Mouse (Mus musculus) bone marrow, adult 2 months (tissue): ENCODE data around the gene Syngr1. TPM values are rescaled to one million over a fixed set of nuclear protein-coding genes. Genes with fewer than 3 reads are reported as not detected.

Experiments
- H3K27ac ChIP-seq: fragments of 200-500 bp; 2 replicates; pipeline ENCODE4 v1.5.1; 2012; ENCODE audit warnings: low read depth, mild to moderate bottlenecking, control low read depth, inconsistent platforms, low read length; ENCODE audit not compliant: control insufficient read depth, poor library complexity, insufficient read depth
- H3K4me1 ChIP-seq: fragments of 200-500 bp; 2 replicates; pipeline ENCODE4 v1.6.1; 2011; ENCODE audit warnings: low read length; ENCODE audit not compliant: control insufficient read depth, insufficient read depth
- H3K4me3 ChIP-seq: fragments of 200-500 bp; replicated peaks from 2 replicates; pipeline ENCODE3; 2011; ENCODE audit warnings: mild to moderate bottlenecking, low read depth, low read length, control low read depth; ENCODE audit not compliant: control insufficient read depth
- CTCF ChIP-seq: fragments of 200-500 bp; IDR thresholded peaks from 2 replicates; pipeline ENCODE4 v1.5.1; 2011; ENCODE audit warnings: low read length, control low read depth; ENCODE audit not compliant: control insufficient read depth, insufficient read depth
- POLR2A ChIP-seq: fragments of 200-500 bp; IDR thresholded peaks from 2 replicates; pipeline ENCODE4 v1.6.1; 2011; ENCODE audit warnings: low read depth, mild to moderate bottlenecking, control low read depth, low read length, borderline replicate concordance; ENCODE audit not compliant: control insufficient read depth
- WGBS: fragments of 180-500 bp; shearing (Covaris S2); methylation state at CpG from one replicate; pipeline ENCODE4 v1.1.7; 2018; 5-methylcytosine and 5-hydroxymethylcytosine counted together
- polyA plus RNA-seq: library from polyadenylated mRNA; stranded (reverse); fragments of >200 nt; gene quantifications from 2 replicates; pipeline ENCODE4 v1.2.4, GENCODE M21; 2011; ENCODE audit warnings: low replicate concordance; ENCODE audit not compliant: missing spikeins, insufficient read depth, insufficient read length

Syngr1 gene
- polyA plus RNA-seq, 1 experiment: 13.4 TPM

DNA sequence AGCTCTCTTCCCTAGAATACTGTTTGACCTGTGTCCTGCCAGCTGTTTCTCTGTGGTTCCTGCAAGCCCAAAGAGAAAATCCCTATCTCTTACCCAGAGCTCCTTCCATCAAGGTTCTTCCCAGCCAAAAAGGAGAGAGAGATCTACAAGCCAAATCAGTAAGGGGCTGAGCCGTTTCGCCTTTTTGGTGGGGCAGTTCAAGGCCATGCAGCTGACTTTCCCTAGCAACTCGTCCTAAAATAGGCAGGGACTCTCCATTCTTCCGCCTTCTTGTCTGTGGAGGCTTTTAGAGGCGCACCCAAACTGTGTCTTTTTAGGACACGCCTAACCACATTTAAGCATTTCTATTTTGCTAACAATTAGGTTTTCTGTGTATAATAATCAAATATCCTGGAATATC lies 52.6 kb downstream of the Syngr1 start:
- no peaks in the 10 kb centered on the region for H3K4me1 ChIP-seq
- WGBS: 92% methylated on average over 6 of the region's 6 CpGs
- no peak for TF ChIP-seq CTCF
- no peak overlapping the region for H3K27ac ChIP-seq
- no peak overlapping the region for H3K4me3 ChIP-seq

DNA sequence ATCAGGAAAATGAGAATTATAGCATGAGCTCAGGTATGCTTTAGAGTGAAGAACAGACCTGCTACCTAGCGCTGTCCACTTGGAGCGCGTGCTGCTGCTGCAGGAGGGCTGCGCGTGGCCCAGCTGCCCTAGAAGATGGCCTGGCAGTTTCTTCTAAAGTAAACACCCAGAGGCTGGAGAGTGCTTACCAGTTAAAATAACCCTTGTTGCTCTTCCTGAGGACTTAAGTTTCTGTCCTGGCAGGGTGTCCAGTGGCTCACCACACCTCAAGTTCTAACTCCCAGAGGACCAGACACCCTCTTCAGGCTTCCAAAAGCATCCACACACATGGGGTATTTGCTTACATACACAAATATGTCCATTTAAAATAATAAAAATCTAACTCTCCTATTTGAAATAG lies 54.3 kb downstream of the Syngr1 start:
- no peak for TF ChIP-seq CTCF
- TF ChIP-seq POLR2A: no peak
- Histone ChIP-seq H3K27ac (no peak overlapping the region), H3K4me3 (no peak overlapping the region), H3K4me1 (no peaks in the 10 kb centered on the region)
- 98% methylated on average over 5 of the region's 5 CpGs for WGBS

DNA sequence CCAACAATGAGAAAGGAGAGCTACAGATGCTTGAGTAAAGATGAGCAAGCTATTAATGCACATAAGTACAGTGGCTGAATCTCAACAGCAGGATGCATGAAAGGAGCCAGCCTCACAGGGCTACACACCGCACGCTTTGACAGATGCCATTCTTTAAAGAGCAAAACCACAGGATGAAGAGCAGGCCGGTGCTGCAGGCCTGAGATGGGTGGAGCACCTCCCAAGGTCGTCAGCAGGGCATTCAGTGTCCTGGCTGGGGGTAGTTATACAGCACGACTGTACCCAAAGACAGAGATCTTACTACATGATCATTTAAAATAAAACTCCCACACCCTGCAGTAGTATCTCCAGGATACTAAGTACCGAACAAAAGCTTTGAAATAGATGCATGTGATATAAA lies 55.0 kb downstream of the Syngr1 start:
- WGBS: 60% methylated on average over 6 of the region's 6 CpGs
- no peaks in the 10 kb centered on the region for H3K4me1 ChIP-seq
- no peak overlapping the region for H3K4me3 ChIP-seq
- H3K27ac ChIP-seq: no peak overlapping the region
- no peak for TF ChIP-seq POLR2A

DNA sequence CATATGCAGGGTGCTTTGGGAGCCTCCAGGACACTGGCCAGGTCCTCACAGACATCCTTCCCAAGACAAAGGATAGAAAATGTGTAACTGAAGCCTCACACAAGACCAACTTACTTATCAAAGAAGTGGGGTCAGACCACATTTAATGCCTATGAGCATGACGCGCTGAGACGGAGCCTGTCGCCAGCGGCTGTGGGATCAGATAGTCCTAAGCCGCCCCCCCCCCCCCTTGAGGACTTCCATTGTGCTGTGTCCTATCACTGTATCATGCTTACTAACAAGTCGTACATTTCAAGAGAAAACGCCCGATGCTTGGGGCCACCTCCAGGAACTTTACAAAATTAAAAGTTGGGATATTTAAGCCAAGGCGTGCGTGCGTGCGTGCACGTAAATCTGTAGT lies 56.0 kb downstream of the Syngr1 start:
- Histone ChIP-seq H3K27ac (no peak overlapping the region), H3K4me1 (no peaks in the 10 kb centered on the region), H3K4me3 (no peak overlapping the region)
- 78% methylated on average over 14 of the region's 14 CpGs for WGBS
- TF ChIP-seq CTCF (no peak), POLR2A (no peak)

DNA sequence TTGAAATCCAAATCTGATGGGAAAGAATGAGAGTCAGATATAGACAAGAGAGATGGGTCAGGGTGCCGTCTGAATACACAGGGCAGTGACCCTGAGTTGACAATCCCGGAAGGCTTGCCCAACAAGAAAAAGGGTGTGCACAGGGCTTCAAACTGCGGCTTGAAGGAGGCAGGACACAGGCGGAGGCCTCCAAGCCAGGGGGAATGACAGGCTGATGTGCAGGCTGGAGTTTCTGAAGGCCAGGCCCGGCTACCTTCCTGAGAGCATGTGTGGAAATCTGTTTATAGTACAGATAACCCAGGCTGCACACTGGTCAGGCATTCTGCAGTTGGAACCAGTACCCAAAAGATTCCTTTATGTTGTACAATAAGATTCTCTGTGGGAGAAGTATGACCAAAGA lies 56.4 kb downstream of the Syngr1 start:
- Histone ChIP-seq H3K4me1 (no peaks in the 10 kb centered on the region), H3K27ac (no peak overlapping the region), H3K4me3 (no peak overlapping the region)
- no peak for TF ChIP-seq POLR2A
- TF ChIP-seq CTCF: no peak
- WGBS: 86% methylated on average over 5 of the region's 5 CpGs

DNA sequence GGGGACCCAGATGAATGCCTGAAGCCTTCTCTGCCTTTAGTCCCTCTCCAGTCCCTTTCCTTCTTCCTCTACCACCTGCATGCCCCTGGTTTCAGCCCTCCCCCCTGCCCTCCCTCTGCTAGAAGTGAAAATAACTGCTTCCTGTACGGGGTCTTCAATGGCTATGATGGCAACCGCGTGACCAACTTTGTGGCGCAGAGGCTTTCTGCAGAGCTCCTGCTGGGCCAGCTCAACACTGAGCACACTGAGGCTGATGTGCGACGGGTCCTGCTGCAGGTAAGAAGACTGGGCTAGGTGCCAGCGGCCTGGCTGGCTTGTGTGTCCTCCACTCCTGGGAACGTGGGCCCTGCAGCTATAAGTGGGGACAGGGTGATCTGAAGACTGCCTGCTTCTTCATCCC lies 57.4 kb downstream of the Syngr1 start:
- TF ChIP-seq POLR2A (no peak), CTCF (no peak)
- WGBS: 81% methylated on average over 8 of the region's 8 CpGs
- Histone ChIP-seq H3K27ac (no peak overlapping the region), H3K4me1 (no peaks in the 10 kb centered on the region), H3K4me3 (no peak overlapping the region)

DNA sequence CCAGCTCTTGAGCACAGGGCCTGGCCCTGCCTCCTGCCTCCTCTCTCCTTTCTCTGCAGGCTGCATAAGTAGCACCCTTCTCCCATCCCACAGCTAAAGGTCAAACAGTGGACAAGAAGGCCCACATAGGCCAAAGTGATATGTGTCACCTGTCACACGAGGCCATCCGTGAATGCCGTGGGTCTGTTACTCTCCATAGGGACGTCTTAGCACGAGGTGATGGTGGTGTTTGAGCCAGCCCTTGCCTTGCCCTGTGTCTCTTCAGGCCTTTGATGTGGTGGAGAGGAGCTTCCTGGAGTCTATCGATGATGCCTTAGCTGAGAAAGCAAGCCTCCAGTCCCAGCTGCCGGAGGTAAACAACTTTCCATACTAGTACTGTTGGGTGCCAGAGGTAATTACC lies 58.4 kb downstream of the Syngr1 start:
- Histone ChIP-seq H3K4me1 (no peaks in the 10 kb centered on the region), H3K4me3 (no peak overlapping the region), H3K27ac (no peak overlapping the region)
- WGBS: 91% methylated on average over 7 of the region's 7 CpGs
- TF ChIP-seq POLR2A: no peak
- no peak for TF ChIP-seq CTCF

DNA sequence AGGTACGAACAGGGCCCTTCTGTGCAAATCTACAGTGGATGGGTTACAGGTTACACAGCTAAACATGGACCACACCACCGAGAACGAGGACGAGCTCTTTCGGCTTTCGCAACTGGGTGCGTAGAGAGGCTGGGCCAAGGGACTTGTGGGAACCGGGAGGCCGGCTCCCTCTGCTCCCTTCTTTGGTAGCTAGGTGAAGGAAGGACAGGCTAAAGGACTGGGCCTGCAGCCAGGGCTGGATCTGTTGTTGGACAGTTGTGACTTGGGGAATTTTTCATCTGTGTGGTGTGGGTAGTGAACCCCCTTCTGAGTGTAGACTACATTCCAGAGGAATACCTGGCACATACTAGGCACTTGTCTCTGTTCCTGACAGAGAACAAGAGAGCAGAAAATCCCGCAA lies 61.5 kb downstream of the Syngr1 start:
- WGBS: 87% methylated on average over 10 of the region's 10 CpGs
- no peaks in the 10 kb centered on the region for H3K4me1 ChIP-seq
- TF ChIP-seq POLR2A (no peak), CTCF (no peak)
- no peak overlapping the region for H3K4me3 ChIP-seq
- no peak overlapping the region for H3K27ac ChIP-seq

DNA sequence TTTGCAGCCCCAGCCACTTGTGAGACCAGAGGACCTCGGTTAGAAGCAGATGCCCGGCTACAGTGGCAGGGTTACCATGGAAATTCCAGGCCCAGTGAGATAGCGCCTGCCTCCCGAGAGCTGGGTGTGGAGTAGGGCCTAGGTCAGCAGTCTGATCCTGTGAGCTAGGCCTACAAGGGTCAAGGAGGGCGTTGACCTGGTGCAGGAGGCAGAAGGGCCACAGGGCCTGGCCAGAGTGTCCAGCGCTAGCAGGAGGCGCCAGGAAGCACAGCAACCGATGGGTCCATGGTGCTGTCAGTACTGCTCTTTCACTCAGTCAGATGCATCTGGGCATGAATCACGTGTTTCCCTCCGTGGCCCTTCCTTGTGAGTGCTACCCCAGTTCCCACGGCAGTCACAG lies 62.6 kb downstream of the Syngr1 start:
- WGBS: 94% methylated on average over 11 of the region's 11 CpGs
- no peak overlapping the region for H3K4me3 ChIP-seq
- TF ChIP-seq POLR2A (no peak), CTCF (no peak)
- no peak overlapping the region for H3K27ac ChIP-seq
- H3K4me1 ChIP-seq: no peaks in the 10 kb centered on the region

DNA sequence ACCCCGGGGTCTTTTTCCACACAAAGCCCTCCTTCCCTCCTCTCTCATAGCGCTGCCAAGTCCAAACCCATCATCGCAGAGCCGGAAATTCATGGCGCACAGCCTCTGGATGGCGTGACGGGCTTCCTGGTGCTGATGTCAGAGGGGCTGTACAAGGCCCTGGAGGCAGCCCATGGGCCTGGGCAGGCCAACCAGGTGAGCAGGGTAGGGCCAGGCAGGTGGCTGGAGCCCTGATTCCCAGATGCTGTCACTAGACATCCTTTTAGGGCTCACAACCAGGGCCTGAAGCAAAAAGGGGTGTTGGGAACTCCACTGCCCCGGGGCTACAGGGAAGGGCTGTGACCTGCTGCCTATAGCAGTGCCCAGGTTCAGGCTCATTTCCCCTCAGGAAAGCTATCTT lies 64.6 kb downstream of the Syngr1 start:
- 96% methylated on average over 8 of the region's 8 CpGs for WGBS
- Histone ChIP-seq H3K27ac (no peak overlapping the region), H3K4me1 (no peaks in the 10 kb centered on the region), H3K4me3 (no peak overlapping the region)
- TF ChIP-seq POLR2A (no peak), CTCF (no peak)
